Mouse (Mus musculus): ENCODE measurements around the gene Ipcef1.
"Not testable (repeated sequence)": the region's sequence is repeated elsewhere in the genome, so short reads cannot be mapped to it uniquely, and the experiment has no call there.

Gene Ipcef1

GRCm38 (mm10) chr10:7033459-7033858, 18.8 kb downstream of the Ipcef1 start:
- no peak for DNase-seq

GRCm38 (mm10) chr10:7025028-7025427, 27.2 kb downstream of the Ipcef1 start:
- no peak for DNase-seq

- no peak for DNase-seq
Measured at GRCm38 (mm10) chr10:7020551-7020950, 31.7 kb downstream of the Ipcef1 start.

- no peak for DNase-seq
Measured at GRCm38 (mm10) chr10:7019781-7020386, 32.4 kb downstream of the Ipcef1 start.

- peak; percentile 18 for DNase-seq
Measured at GRCm38 (mm10) chr10:7015199-7015598, 37.1 kb downstream of the Ipcef1 start.

GRCm38 (mm10) chr10:7010543-7010942, 41.7 kb downstream of the Ipcef1 start:
- no peak for DNase-seq

- DNase-seq, result no peak
Measured at GRCm38 (mm10) chr10:7004980-7005538, 47.2 kb downstream of the Ipcef1 start.

- not testable (repeated sequence) for DNase-seq
Measured at GRCm38 (mm10) chr10:7003898-7004297, 48.4 kb downstream of the Ipcef1 start.

GRCm38 (mm10) chr10:6999355-6999754, 52.9 kb downstream of the Ipcef1 start:
- DNase-seq, result no peak

- peak; percentile 71 for DNase-seq
Measured at GRCm38 (mm10) chr10:6998576-6999250, 53.6 kb downstream of the Ipcef1 start.

- no peak for DNase-seq
Measured at GRCm38 (mm10) chr10:6996895-6997294, 55.4 kb downstream of the Ipcef1 start.

- DNase-seq, result no peak
Measured at GRCm38 (mm10) chr10:6988555-6988954, 63.7 kb downstream of the Ipcef1 start.

- DNase-seq, result no peak
Measured at GRCm38 (mm10) chr10:6987399-6988098, 64.7 kb downstream of the Ipcef1 start.

GRCm38 (mm10) chr10:6986246-6986645, 66.0 kb downstream of the Ipcef1 start:
- DNase-seq, result no peak

GRCm38 (mm10) chr10:6983431-6983830, 68.8 kb downstream of the Ipcef1 start:
- DNase-seq, result no peak

GRCm38 (mm10) chr10:6982751-6983151, 69.5 kb downstream of the Ipcef1 start:
- DNase-seq, result no peak

- no peak for DNase-seq
Measured at GRCm38 (mm10) chr10:6980236-6980635, 72.0 kb downstream of the Ipcef1 start.

GRCm38 (mm10) chr10:6979789-6980188, 72.5 kb downstream of the Ipcef1 start:
- peak; percentile 36 for DNase-seq

- peak; percentile 81 for DNase-seq
Measured at GRCm38 (mm10) chr10:6979216-6979615, 73.1 kb downstream of the Ipcef1 start.

- peak; percentile 38 for DNase-seq
Measured at GRCm38 (mm10) chr10:6978733-6979132, 73.5 kb downstream of the Ipcef1 start.

GRCm38 (mm10) chr10:6977843-6978242, 74.4 kb downstream of the Ipcef1 start:
- peak; percentile 49 for DNase-seq

GRCm38 (mm10) chr10:6968334-6968733, 83.9 kb downstream of the Ipcef1 start:
- DNase-seq, result no peak

GRCm38 (mm10) chr10:6967588-6968242, 84.6 kb downstream of the Ipcef1 start:
- DNase-seq, result no peak

Data from cerebellum, adult 11-12 months (tissue).